Mouse (Mus musculus) kidney, adult 2 months (tissue): ENCODE measurements around the gene Cfap36.

Experiments used
- CTCF ChIP-seq: fragments of 200-500 bp; conservative IDR thresholded peaks from 2 replicates; pipeline ENCODE4 v1.5.1; 2011; ENCODE audit warnings: low read depth, mild to moderate bottlenecking, control low read depth, low read length, moderate library complexity, mixed read lengths; ENCODE audit not compliant: insufficient read depth, insufficient read length
- POLR2A ChIP-seq: fragments of 200-500 bp; IDR thresholded peaks from one replicate; pipeline ENCODE4 v1.6.1; 2011; ENCODE audit warnings: low read depth, low read length, control low read depth

DNA sequence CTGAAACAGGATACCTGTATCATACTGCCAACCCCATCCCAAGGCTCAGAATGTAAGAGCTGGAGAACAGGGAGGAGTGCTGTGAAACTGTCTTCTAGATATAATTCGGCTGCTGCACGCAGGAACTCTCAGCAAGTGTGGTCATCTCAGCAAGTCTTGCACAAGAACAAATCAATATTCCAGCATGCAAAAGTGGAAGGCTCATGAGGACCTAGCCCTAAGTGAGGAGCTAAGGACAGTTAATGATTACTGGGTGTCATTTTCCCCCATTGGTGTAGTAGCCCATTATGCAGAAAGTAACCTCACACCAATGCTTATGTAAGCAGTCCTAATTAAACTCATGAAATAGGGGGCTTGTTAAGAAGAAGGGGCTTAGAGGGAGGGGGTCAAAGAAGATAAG lies 18.3 kb downstream of the Cfap36 start:
- TF ChIP-seq CTCF (no peak), POLR2A (no peak)
